Mouse (Mus musculus): Measurements from ENCODE around the gene Ptpre.

DNA sequence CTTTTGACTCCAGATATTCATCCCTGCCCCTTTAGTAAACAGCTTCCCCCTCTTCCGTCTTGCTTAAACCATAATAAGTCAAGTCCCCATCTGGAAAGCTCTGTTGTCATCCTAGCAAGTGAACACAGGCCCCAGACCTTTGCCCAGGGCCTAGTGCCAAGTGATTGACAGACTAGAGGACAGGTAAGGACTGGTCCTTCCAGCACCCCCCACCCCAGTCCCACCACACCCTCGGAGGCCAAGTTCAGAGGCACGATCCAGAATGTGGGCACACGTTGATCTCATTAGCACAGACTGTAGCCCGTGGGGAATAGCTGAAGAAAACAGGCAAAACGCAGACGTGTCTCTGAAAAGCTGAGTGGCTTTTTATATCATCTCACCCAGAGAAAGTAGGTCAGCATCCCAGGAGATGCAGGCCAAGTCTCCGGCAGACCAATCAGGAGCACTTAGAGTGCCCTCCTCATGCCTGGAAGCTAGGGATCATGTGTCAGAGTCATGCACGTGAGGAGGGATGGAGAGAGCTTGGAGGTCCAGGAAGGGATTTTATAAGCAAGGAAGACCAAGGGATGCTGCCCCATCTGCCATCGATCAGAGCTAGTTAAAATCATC, 34.8 kb downstream of the Ptpre start:
- TF ChIP-seq CTCF (conservative IDR thresholded peaks at IDR 0.05; ENCODE audit: low read length) (no peak), POU5F1 (IDR thresholded peaks at IDR 0.05; ENCODE audit: borderline replicate concordance, low read length) (no peak), NANOG (IDR thresholded peaks at IDR 0.05; ENCODE audit: borderline replicate concordance, low read length) (no peak)

All from E14TG2a.4 (cell line).